Mouse (Mus musculus) WW6 (cell line): ENCODE measurements at regions not wholly inside any gene's neighbourhood (a gene's known extent, or its start where the extent isn't known, plus 50 kb on each side); places are given as distances from the start of the nearest gene placed in this dataset.

Source experiments
- DNase-seq: peaks from one replicate; pipeline ENCODE4 v3.0.0-alpha.2; 2013; ENCODE audit warnings: low read depth, low spot score

- no peak for DNase-seq
These were observed 56.4 kb downstream of the Cd24a start for GRCm38 (mm10) chr10:43634371-43635080.

GRCm38 (mm10) chr10:43641169-43641945, 63.3 kb downstream of the Cd24a start:
- no peak for DNase-seq

- no peak for DNase-seq
These were observed 68.2 kb downstream of the Cd24a start for GRCm38 (mm10) chr10:43646326-43646725.

- no peak for DNase-seq
These were observed 68.9 kb downstream of the Cd24a start for GRCm38 (mm10) chr10:43646965-43647364.

- no peak for DNase-seq
These were observed 70.1 kb downstream of the Cd24a start for GRCm38 (mm10) chr10:43648186-43648585.

- DNase-seq = no peak
These were observed 70.8 kb downstream of the Cd24a start for GRCm38 (mm10) chr10:43648815-43649447.

- DNase-seq = no peak
These were observed 72.4 kb downstream of the Cd24a start for GRCm38 (mm10) chr10:43650449-43650848.

GRCm38 (mm10) chr10:43651505-43651904, 73.4 kb downstream of the Cd24a start:
- no peak for DNase-seq

- no peak for DNase-seq
These were observed 73.8 kb downstream of the Cd24a start for GRCm38 (mm10) chr10:43651915-43652314.

- no peak for DNase-seq
These were observed 77.1 kb downstream of the Cd24a start for GRCm38 (mm10) chr10:43655082-43655671.

- no peak for DNase-seq
These were observed 77.6 kb downstream of the Cd24a start for GRCm38 (mm10) chr10:43655680-43656079.

GRCm38 (mm10) chr10:43656207-43656606, 78.1 kb downstream of the Cd24a start:
- no peak for DNase-seq

GRCm38 (mm10) chr10:43657501-43658225, 79.6 kb downstream of the Cd24a start:
- DNase-seq = no peak

GRCm38 (mm10) chr10:43658226-43658593, 80.1 kb downstream of the Cd24a start:
- no peak for DNase-seq

GRCm38 (mm10) chr10:43664844-43665243, 86.8 kb downstream of the Cd24a start:
- no peak for DNase-seq

- no peak for DNase-seq
These were observed 88.4 kb downstream of the Cd24a start for GRCm38 (mm10) chr10:43666262-43667085.

- DNase-seq = no peak
These were observed 89.1 kb downstream of the Cd24a start for GRCm38 (mm10) chr10:43667086-43667690.

GRCm38 (mm10) chr10:43667732-43668247, 89.7 kb downstream of the Cd24a start:
- DNase-seq = no peak

GRCm38 (mm10) chr10:43669471-43669870, 91.4 kb downstream of the Cd24a start:
- DNase-seq = no peak

GRCm38 (mm10) chr10:43670745-43671144, 92.7 kb downstream of the Cd24a start:
- no peak for DNase-seq
